Mouse (Mus musculus) stomach, postnatal 0 days (tissue): ENCODE data around the gene Abcc1. TPM values are rescaled to one million over a fixed set of nuclear protein-coding genes. Genes with fewer than 3 reads are reported as not detected.

ENCODE experiments used
- ATAC-seq: fragments of 200-750 bp; cut with Nextera tagmentation; 2 replicates; pipeline ENCODE4 v1.8.0; 2017; ENCODE audit not compliant: low FRiP score, low TSS enrichment
- DNase-seq: peaks from one replicate; pipeline ENCODE4 v3.0.0-alpha.2; 2016; ENCODE audit warnings: low spot score
- H3K27ac ChIP-seq: fragments of 300-500 bp; sonication (generic); replicated peaks from 2 replicates; pipeline ENCODE4 v1.5.1; 2014; ENCODE audit warnings: mild to moderate bottlenecking, control low read depth
- H3K27me3 ChIP-seq: fragments of 300-500 bp; sonication (generic); 2 replicates; pipeline ENCODE4 v1.6.1; 2014; ENCODE audit warnings: low read length; ENCODE audit not compliant: control insufficient read depth, insufficient read depth
- H3K36me3 ChIP-seq: fragments of 300-500 bp; sonication (generic); 2 replicates; pipeline ENCODE4 v1.6.1; 2014; ENCODE audit warnings: low read length, mixed read lengths; ENCODE audit not compliant: control insufficient read depth, insufficient read depth
- H3K4me1 ChIP-seq: fragments of 300-500 bp; sonication (generic); replicated peaks from 2 replicates; pipeline ENCODE4 v1.6.1; 2014; ENCODE audit warnings: antibody characterized with exemption; ENCODE audit not compliant: control insufficient read depth, insufficient read depth
- H3K4me2 ChIP-seq: fragments of 300-500 bp; sonication (generic); replicated peaks from 2 replicates; pipeline ENCODE4 v1.6.1; 2014; ENCODE audit warnings: low read depth, mild to moderate bottlenecking, control low read depth, moderate library complexity
- H3K4me3 ChIP-seq: fragments of 300-500 bp; sonication (generic); 2 replicates; pipeline ENCODE4 v1.5.1; 2014; ENCODE audit warnings: low read depth, low read length, control low read depth
- H3K9ac ChIP-seq: fragments of 300-500 bp; sonication (generic); 2 replicates; pipeline ENCODE4 v1.6.1; 2014; ENCODE audit warnings: mild to moderate bottlenecking, low read length, control low read depth, mixed read lengths
- H3K9me3 ChIP-seq: fragments of 300-500 bp; sonication (generic); 2 replicates; pipeline ENCODE4 v1.6.1; 2016; ENCODE audit warnings: low read length; ENCODE audit not compliant: control insufficient read depth
- CTCF ChIP-seq: IDR thresholded peaks from 2 replicates; pipeline ENCODE4 v1.5.1; 2016; ENCODE audit warnings: antibody characterized with exemption, low read depth, mild to moderate bottlenecking, moderate library complexity
- EP300 ChIP-seq: optimal IDR thresholded peaks from 2 replicates; pipeline ENCODE3; 2016; ENCODE audit warnings: antibody characterized with exemption
- WGBS: fragments of 180-500 bp; shearing (Covaris S2); extraction: QIAGEN DNeasy Blood & Tissue Kit; methylation state at CpG from one replicate; pipeline ENCODE4 v1.1.7; 2014; 5-methylcytosine and 5-hydroxymethylcytosine counted together
- polyA plus RNA-seq: library from polyadenylated mRNA; unstranded; fragments of >200 nt; fragmentation: Nextera tagmentation; extraction: Ambion mirVana; gene quantifications from 2 replicates; pipeline ENCODE4 v1.2.1, GENCODE M21; 2015

The Abcc1 gene
- polyA plus RNA-seq, 1 experiment from 2014 or later: 7.0 TPM

DNA sequence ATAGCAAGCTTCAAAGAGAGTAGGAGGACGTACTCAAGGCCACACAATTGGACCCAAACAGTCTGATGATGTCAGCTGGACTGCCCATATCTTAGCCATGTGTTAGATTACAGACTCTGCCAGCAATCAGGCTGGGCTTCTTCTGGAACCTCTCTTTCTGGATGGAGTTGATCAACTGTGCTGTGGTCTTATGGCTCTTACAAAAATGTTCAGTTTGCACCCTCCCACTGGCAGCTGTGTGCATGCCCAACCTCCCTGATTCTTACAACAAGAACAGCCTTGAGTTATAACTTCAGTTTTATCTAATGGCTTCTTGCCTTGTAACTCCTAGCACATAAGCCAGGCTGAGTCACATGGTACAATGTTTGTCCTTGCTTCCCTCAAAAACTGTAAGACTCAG is 33.2 kb upstream of the Abcc1 start:
- no peak for ATAC-seq
- WGBS: 61% methylated on average over 1 of the region's 1 CpGs
- no peak for TF ChIP-seq CTCF
- TF ChIP-seq EP300: no peak

DNA sequence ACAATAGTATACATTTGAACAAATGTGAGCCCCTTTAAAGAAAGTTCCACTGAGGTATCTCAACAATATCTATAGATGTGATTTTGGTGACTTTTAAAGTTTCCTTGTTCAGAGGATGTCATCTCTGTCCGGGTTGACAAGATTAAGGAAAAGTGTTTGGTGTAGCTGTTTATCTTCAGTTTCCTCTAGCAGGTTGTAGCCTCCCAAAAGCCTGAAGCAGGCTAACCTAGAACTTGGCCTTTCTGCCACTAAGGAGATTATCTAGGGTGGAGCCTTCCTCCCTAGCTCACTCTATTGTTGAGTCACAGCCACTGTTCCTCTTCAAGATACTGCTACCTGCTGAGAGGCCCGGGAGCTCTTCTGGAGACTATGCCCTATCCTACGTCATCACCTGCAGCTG is 16.4 kb upstream of the Abcc1 start:
- peak; percentile 2 for DNase-seq
- no peak for ATAC-seq
- Histone ChIP-seq H3K36me3 (no peaks in the 10 kb centered on the region), H3K27me3 (no peaks in the 10 kb centered on the region), H3K9me3 (no peaks in the 10 kb centered on the region), H3K4me3 (no peak overlapping the region), H3K4me1 (no peaks in the 10 kb centered on the region), H3K4me2 (no peak overlapping the region), H3K27ac (no peak overlapping the region), H3K9ac (no peak overlapping the region)
- TF ChIP-seq CTCF (no peak), EP300 (no peak)
- 71% methylated on average over 3 of the region's 3 CpGs for WGBS

More for the DNA sequence above, 33.2 kb upstream of the Abcc1 start:
- Histone ChIP-seq H3K27me3 (no peaks in the 10 kb centered on the region), H3K27ac (no peak overlapping the region), H3K4me1 (no peaks in the 10 kb centered on the region), H3K9me3 (no peaks in the 10 kb centered on the region), H3K9ac (no peak overlapping the region), H3K4me2 (no peak overlapping the region), H3K4me3 (no peak overlapping the region), H3K36me3 (no peaks in the 10 kb centered on the region)
- DNase-seq: no peak

DNA sequence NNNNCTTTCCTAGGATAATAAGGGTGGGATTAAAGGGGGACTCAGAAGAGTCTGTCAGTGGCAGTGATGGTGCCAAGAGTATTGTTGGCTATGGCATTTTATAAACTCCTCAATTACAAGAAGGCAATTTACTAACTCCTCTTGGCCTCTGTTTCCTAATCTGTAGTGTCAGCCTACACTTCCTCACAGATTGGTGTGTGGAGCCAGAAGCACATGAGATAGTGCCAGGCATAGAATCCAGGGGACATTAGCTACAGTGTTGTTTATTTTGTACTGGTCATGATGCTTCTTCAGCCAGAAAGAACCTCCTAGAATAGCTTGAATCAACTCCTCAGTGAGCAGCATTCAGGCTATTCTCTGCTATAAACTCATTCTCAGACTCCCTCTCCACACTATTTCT is 9.8 kb upstream of the Abcc1 start:
- H3K9me3 ChIP-seq: no peaks in the 10 kb centered on the region
- H3K4me1 ChIP-seq: no peaks in the 10 kb centered on the region
- DNase-seq: no peak
- TF ChIP-seq CTCF (no peak), EP300 (no peak)
- H3K4me3 ChIP-seq: no peak overlapping the region
- H3K36me3 ChIP-seq: no peaks in the 10 kb centered on the region
- no peaks in the 10 kb centered on the region for H3K27me3 ChIP-seq
- ATAC-seq: no peak
- H3K9ac ChIP-seq: no peak overlapping the region
- H3K4me2 ChIP-seq: no peak overlapping the region
- H3K27ac ChIP-seq: no peak overlapping the region

DNA sequence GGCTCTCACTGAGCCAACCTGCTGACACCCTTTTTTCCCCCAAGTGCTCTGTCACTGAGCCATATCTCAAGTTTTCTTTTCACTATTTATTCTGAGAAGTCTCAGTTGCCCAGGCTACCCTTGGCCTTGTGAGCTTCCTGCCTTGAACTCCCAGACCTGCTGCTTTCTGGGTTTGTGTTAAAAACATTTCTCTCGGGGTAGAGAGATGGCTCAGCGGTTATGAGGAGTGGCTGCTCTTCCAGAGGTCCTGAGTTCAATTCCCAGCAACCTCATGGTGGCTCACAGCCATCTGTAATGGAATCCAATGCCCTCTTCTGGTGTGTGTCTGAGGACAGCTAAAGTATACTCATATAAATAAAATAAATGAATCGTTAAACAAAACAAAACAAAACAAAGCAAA is 9.1 kb upstream of the Abcc1 start:
- DNase-seq (no peak), ATAC-seq (no peak)
- H3K4me3 ChIP-seq: no peak overlapping the region
- WGBS: 73% methylated on average over 3 of the region's 3 CpGs
- H3K9ac ChIP-seq: no peak overlapping the region
- H3K27me3 ChIP-seq: no peaks in the 10 kb centered on the region
- TF ChIP-seq CTCF (no peak), EP300 (no peak)
- H3K9me3 ChIP-seq: no peaks in the 10 kb centered on the region
- no peak overlapping the region for H3K4me2 ChIP-seq
- no peaks in the 10 kb centered on the region for H3K36me3 ChIP-seq
- H3K4me1 ChIP-seq: no peaks in the 10 kb centered on the region
- no peak overlapping the region for H3K27ac ChIP-seq

DNA sequence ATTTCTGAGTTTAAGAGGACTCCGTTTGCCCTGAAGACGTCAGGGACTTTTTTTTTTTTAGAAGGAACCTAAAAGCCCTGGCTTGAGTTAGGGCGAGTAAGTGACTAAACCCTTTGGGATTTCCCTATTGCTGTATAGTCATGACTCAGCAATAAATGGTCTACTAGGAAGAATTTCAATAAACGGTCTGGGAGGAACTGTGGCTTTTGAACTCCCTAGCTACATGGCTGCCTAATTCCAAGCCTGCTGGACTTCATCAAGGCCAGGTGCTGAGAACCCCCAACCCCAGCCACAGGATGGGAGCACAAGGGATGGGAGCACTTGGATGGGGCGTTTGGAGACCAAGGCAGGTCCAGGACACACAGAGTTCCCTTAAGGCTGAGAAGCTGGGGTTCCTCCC is 8.7 kb upstream of the Abcc1 start:
- no peaks in the 10 kb centered on the region for H3K27me3 ChIP-seq
- no peaks in the 10 kb centered on the region for H3K9me3 ChIP-seq
- no peaks in the 10 kb centered on the region for H3K36me3 ChIP-seq
- no peak overlapping the region for H3K9ac ChIP-seq
- no peaks in the 10 kb centered on the region for H3K4me1 ChIP-seq
- H3K4me3 ChIP-seq: no peak overlapping the region
- 45% methylated on average over 5 of the region's 5 CpGs for WGBS
- no peak for DNase-seq
- H3K27ac ChIP-seq: no peak overlapping the region
- H3K4me2 ChIP-seq: no peak overlapping the region
- TF ChIP-seq CTCF (no peak), EP300 (no peak)
- ATAC-seq: no peak

DNA sequence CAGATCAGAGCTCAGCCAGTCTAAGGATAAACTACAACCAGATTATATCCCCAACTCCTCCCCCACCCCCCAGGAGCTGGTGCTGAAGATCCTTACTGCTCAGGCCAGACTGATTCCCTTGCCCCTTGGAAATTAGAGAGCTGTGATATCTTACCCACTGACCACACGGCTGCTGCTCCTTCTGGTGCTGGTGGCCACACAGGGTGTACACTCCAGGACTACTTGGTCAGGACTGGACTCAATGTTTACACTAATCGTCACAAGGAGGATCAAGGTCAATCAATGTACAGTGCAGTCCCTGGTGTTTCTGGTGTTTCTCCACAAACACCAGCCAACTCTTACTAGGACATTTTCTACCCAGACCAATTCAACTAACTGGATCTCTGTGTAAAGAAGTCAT is 3.5 kb upstream of the Abcc1 start:
- Histone ChIP-seq H3K4me3 (no peak overlapping the region), H3K36me3 (no peaks in the 10 kb centered on the region), H3K9me3 (no peaks in the 10 kb centered on the region), H3K4me2 (no peak overlapping the region), H3K27ac (peak overlapping the region; percentile 24; the same call in 1 of the 2 replicates), H3K27me3 (no peaks in the 10 kb centered on the region), H3K9ac (no peak overlapping the region), H3K4me1 (peaks cover 8% of the 10 kb centered on the region)
- ATAC-seq (peak; percentile 61; the same call in 1 of the 2 replicates), DNase-seq (no peak)
- WGBS: 51% methylated on average over 2 of the region's 2 CpGs
- TF ChIP-seq CTCF (no peak), EP300 (no peak)
